Mouse (Mus musculus): ENCODE results near the gene Nrd1.

- TF ChIP-seq CTCF (IDR thresholded peaks at IDR 0.05; ENCODE audit: borderline replicate concordance, control insufficient read depth, extremely low read depth, insufficient read depth, low read length, poor library complexity) (no peak), POLR2A (IDR thresholded peaks at IDR 0.05; ENCODE audit: control insufficient read depth, extremely low read depth, insufficient read depth, low read length, poor library complexity) (no peak)
Observed at GRCm38 (mm10) chr4:109092344-109092743, 91.9 kb downstream of the Nrd1 start.

Measured in thymus, adult 2 months (tissue).